Mouse (Mus musculus) A20 (cell line): Measurements from ENCODE around the gene Olfr748.
"Not testable (repeated sequence)": the region's sequence is repeated elsewhere in the genome, so short reads cannot be mapped to it uniquely, and the experiment has no call there.

Experiments used
- DNase-seq: peaks from one replicate; pipeline ENCODE4 v3.0.0-alpha.2; 2011; ENCODE audit warnings: low read depth, low spot score

Olfr748 gene

GRCm38 (mm10) chr14:50707073-50707472, at the start of gene Olfr748:
Gene Olfr748 (plus strand): TSS chr14:50707373.
- no peak for DNase-seq

DNA sequence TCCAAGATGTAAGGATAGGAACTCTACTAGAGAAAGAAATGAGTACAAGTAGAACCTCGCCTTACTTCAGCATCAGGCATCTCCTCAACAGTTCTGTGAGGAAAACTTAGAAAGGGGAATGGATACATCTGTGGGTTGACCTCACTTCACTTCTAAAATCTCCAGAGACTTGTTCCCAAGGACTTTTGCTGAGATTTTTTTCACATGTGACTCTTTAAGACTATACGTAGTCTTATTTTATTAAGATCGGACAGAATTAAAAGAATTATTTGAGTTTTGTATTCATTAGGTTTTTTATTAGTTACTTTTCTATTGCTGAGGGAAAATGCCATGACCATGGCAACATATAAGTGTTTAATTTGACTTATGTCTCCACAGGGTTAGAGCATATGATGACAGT, 14.1 kb upstream of the Olfr748 start, which contains the start of gene Olfr747:
Olfr747 (minus strand) TSS at position 101 of the 400 bp plus-strand sequence.
- DNase-seq, result no peak

- not testable (repeated sequence) for DNase-seq
Measured at GRCm38 (mm10) chr14:50719875-50720274, 12.7 kb downstream of the Olfr748 start.

GRCm38 (mm10) chr14:50722371-50722770, 15.2 kb downstream of the Olfr748 start:
- not testable (repeated sequence) for DNase-seq

GRCm38 (mm10) chr14:50740334-50740733, 33.2 kb downstream of the Olfr748 start:
- DNase-seq, result no peak

GRCm38 (mm10) chr14:50741584-50741983, 34.4 kb downstream of the Olfr748 start:
- DNase-seq, result no peak

DNA sequence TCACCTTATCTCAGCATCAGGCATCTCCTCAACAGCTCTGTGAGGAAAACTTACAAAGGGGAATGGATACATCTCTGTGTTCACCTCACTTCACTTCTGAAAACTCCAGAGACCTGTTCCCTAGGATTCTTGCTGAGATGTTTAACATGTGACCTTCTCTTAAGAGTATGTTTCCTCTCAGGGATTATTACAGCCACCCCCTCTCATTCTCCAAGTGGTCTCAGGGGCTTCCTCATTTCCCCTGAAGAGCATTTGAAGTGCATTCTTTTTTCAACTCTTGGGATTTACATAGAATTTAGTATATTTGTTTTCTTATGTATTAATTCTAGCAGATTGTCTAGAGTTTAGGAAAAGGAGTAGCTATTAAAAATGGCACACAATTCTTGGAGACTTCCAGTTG, 37.8 kb downstream of the Olfr748 start, which contains the start of gene Olfr749:
Olfr749 (minus strand) TSS at position 101 of the 400 bp plus-strand sequence.
- DNase-seq, result no peak

DNA sequence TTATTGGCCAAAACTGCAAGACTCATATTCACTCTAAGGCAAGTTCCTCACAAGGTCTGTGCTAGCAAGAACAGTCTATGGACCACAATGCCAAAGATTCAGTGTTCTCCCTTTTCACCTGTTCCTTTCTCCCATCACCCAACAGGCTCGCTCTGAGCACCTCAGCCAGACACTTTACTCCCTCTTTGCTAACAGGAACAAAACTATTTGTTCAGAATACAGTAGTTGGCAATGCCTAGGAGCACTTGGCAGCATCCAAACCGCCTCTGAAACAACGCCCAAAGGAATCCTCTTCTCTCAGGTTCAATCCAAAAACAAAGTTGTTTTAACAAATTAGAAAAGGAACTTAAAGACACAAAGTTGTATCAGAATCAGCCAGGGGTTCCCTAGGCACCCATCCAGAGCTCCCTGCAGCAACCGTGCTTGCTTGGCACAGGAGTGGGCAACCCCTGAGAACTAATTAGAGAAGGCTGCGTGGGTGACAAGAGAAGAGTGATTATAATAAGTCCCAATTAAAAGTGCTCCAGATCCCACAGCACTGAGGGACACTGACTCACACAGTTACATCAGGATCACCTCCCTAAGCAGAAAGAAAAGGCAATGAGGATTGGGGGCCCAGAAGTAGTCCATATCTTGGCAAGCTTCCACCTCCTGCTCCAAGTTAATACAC, 51.4 kb downstream of the Olfr748 start:
- no peak for DNase-seq
